Mouse (Mus musculus): ENCODE measurements at regions not wholly inside any gene's neighbourhood (a gene's known extent, or its start where the extent isn't known, plus 50 kb on each side); places are given as distances from the start of the nearest gene placed in this dataset.

- no peak for DNase-seq (ENCODE audit: low spot score in 2 of 2)
Observed at GRCm38 (mm10) chr5:112098469-112099085, 153.7 kb downstream of the Cryba4 start.

GRCm38 (mm10) chr5:112101739-112102590 lies 150.4 kb downstream of the Cryba4 start:
- DNase-seq (ENCODE audit: low spot score in 2 of 2): no peak

DNA sequence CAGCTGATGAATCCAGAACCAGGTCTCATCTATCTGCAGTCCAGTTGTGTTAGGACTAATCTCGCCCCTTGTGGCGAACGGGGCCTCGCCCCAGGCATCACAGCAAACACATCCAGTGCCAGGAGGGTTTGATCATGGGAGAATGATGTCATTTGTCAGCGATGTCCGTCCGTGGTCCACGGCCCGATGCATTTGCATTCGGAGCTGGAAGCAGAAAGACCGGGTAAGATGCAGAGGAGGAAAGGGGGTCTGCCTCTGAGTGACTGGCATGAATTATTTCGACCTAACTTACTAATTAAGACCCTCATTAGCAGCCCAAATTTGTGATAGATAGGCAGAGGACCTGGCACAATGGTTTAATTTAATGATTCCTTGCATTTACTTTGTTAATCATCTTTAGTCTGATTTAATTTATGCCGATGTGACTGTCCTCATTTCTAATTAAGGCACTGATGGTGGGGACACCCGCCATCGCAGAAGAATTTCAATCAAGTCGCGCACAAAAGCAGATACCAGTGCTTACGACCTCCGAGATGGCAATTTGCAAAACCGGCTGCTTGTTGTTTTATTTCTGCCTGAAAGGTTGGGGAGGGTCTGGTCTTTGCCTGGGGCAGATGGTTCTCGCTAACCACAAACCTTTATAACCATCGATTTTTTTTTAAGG lies 141.9 kb downstream of the Cryba4 start:
- DNase-seq (ENCODE audit: low spot score in 2 of 2): no peak

DNA sequence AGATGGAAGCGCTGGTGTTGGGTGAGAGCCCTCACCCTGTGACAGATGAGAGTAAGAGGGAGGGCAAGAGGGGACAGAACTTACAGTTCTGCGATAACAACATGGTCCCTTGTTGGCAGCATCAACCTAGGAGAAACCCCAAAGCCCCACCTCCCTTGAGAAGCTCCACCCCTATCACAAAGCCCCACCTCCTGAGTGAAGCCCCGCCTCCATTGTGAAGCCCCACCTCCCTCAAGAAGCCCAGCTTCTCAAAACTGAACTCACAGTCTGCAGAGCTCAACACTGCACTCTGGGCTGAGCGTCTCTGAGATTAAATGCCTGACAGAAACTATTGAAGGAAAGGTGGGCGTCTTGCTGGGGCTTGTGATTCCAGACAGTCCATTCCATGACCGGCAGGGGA lies 131.6 kb downstream of the Cryba4 start:
- DNase-seq (ENCODE audit: low spot score in 2 of 2): no peak

DNA sequence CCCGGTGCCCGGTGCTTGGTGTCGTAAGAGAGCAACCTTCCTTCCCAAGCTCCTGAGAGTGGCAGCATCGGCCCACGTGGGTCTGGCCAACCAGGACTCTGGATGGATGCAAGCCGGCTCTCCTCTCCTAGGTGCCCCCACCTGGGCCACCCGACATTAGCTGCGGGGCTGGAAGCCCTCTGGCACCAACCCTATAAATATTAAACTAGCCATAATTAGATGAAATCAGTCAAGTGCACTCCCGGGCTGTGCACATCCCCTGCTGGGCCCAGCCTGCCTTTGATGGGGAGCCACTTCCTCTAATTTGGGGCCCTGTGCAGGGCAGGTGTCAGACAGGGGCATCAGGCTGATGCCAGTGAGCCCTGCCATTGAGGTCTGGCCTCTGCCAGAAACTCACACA lies 130.8 kb downstream of the Cryba4 start:
- DNase-seq (ENCODE audit: low spot score in 2 of 2): no peak

GRCm38 (mm10) chr5:112122581-112122980 lies 129.7 kb downstream of the Cryba4 start:
- no peak for DNase-seq (ENCODE audit: low spot score in 2 of 2)

DNA sequence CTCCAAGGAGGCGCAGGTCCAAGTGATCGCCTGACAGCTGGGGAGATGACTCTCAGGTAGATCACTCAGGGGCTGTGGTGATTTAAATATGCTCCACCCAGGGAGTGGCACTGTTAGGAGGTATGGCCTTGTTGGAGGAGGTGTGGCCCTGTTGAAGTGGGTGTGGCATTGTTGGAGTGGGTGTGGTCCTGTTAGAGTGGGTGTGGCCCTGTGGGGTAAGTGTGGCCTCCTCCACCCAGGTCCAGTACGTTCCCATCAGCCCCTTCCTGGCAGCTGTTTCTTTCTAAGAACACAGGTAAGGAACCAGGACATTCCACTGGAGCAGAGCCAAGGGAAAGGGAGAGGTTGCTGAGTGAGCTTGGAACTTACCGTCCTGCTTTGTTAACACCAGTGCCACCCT lies 125.1 kb downstream of the Cryba4 start:
- DNase-seq (ENCODE audit: low spot score in 2 of 2): no peak

- DNase-seq (ENCODE audit: low spot score in 2 of 2): no peak
Observed at GRCm38 (mm10) chr5:112132746-112133145, 119.6 kb downstream of the Cryba4 start.

- peak; percentile 29 to 43 for DNase-seq (ENCODE audit: low spot score in 2 of 2)
Observed at GRCm38 (mm10) chr5:112133688-112134573, 118.4 kb downstream of the Cryba4 start.

GRCm38 (mm10) chr5:112136646-112137045 lies 115.7 kb downstream of the Cryba4 start:
- DNase-seq (ENCODE audit: low spot score in 2 of 2): no peak

DNA sequence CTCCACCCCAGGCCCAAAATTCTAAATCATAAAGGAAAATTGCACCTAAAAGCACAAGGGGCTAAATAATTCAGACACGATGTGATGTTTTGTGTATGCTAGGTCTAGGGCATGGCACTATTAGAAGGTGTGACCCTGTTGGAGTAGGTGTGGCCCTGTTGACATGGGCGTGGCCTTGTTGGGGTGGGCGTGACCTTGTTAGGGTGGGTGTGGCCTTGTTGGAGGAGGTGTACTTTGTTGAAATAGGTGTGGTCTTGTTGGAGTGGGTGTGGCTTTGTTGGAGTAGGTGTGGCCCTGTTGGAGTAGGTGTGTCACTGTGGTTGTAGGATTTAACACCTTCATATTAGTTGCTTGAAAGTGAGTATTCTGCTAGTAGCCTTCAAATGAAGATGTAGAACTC lies 114.1 kb downstream of the Cryba4 start:
- DNase-seq (ENCODE audit: low spot score in 2 of 2): no peak

GRCm38 (mm10) chr5:112142731-112143130 lies 109.6 kb downstream of the Cryba4 start:
- DNase-seq (ENCODE audit: low spot score in 2 of 2): no peak

DNA sequence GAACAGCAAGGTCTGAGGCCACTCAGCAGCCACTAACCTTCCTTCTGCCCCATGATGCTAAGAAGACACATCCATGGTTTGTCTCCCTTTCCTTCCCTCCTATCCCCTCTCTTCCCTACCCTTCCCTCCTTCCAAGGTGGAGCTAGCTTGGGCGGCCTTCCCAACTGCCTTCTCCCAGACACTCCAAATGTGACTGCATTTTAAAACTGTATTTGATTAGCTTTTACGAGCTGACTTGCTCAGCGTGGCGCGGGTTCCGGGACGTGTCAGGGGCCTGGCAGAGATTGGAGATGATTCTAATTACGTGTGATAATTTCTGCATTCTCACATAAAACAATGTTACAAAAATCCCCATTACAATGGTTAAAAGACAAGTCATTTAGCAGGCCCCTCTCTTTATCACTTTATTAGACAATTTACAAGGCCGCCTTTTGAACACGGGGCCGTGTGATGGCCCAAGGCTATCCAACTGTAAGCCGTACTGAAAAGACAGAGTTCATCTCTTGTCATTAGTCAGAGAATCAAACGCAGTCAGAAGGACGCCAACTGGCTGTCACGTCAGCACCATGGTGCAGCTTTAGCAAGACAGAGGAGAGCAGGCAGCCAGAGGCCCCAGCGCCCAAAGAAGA lies 108.2 kb downstream of the Cryba4 start:
- DNase-seq (ENCODE audit: low spot score in 2 of 2): no peak

- peak; percentile 66 to 84 for DNase-seq (ENCODE audit: low spot score in 2 of 2)
Observed at GRCm38 (mm10) chr5:112153675-112154085, 98.6 kb downstream of the Cryba4 start.

DNA sequence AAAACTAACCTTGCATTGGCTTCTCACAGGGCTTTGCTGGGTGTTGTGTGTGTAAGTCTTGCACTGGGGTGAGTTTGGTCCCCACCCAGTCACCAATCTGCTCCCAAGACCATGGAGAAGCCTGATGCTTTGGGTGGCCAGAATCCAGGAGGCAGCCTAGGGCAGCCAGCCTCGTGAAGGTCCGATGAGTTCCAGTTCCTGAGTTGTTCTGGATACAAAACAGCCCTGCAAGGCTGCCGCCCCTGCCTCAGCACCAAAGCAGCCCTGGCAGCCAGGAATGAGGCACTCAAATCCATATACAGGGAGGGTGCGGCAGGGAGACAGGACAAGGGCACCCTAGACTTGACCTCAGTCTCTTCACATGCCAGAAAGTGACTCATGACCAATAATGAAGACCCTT lies 97.7 kb downstream of the Cryba4 start:
- no peak for DNase-seq (ENCODE audit: low spot score in 2 of 2)

GRCm38 (mm10) chr5:112155051-112155450 lies 97.3 kb downstream of the Cryba4 start:
- DNase-seq (ENCODE audit: low spot score in 2 of 2): no peak

GRCm38 (mm10) chr5:112156005-112156404 lies 96.3 kb downstream of the Cryba4 start:
- DNase-seq (ENCODE audit: low spot score in 2 of 2): no peak

DNA sequence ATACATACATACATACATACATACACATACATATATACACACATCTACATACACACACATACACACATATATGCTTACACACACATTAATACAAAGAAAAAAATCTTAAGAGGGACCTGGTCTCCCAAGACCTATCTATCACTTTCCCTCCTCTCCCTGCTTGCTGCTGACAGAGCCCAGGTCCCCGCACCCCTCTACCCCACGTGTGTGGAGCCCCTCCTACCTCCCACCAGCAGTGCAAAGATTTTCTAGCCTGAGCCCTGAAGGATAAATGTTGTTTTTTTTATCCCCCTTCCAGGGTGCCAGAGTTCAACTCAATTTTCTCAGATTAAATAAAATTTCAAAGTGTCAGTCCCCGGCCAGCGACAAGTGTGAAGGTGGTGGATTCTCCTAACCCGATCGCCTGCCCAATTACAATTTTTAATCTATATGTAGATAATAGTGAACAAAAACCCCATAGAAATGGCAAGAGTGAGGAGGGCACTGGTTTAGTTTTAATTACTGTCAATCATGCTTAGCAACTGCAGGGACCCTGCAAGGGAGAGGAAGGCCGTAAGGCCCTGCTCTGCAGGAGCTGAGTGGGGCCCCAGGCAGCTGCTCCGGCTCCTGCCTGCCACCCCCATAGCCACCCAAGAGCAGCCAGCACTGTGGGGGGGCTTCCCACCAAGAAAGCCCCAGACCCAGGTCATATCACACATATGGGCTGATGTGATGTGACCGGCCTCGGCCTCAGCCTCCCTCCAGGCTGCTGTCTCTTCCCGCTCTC lies 85.7 kb downstream of the Cryba4 start:
- DNase-seq (ENCODE audit: low spot score in 2 of 2): no peak

- DNase-seq (ENCODE audit: low spot score in 2 of 2): no peak
Observed at GRCm38 (mm10) chr5:112167790-112168189, 84.5 kb downstream of the Cryba4 start.

GRCm38 (mm10) chr5:112171325-112171724 lies 81.0 kb downstream of the Cryba4 start:
- DNase-seq (ENCODE audit: low spot score in 2 of 2): no peak
